Mouse (Mus musculus) ES-E14 (cell line): Measurements from ENCODE around the gene Isx. TPM values are rescaled to one million over a fixed set of nuclear protein-coding genes. Genes with fewer than 3 reads are reported as not detected.

Experiments
- DNase-seq: peaks from one replicate; pipeline ENCODE4 v3.0.0-alpha.2; 2013; ENCODE audit warnings: low read depth, low spot score
- H3K27ac ChIP-seq: 2 replicates; pipeline ENCODE4 v1.5.1; 2012; ENCODE audit warnings: low read depth, mild to moderate bottlenecking, low read length, moderate library complexity, mixed read lengths; ENCODE audit not compliant: poor library complexity, insufficient read depth, severe bottlenecking
- H3K36me3 ChIP-seq: 2 replicates; pipeline ENCODE4 v1.6.1; 2012; ENCODE audit warnings: mild to moderate bottlenecking, low read length, moderate library complexity, mixed read lengths; ENCODE audit not compliant: control insufficient read depth, poor library complexity, insufficient read depth, severe bottlenecking
- H3K4me1 ChIP-seq, 2 experiments: fragments of 150-350 bp in 1 of 2; sonication (generic) in 1 of 2; 2 replicates each; pipeline ENCODE4 v1.6.1; 2012; ENCODE audit warnings: low read length in 2 of 2, mild to moderate bottlenecking in 1 of 2, mixed read lengths in 1 of 2; ENCODE audit not compliant: control insufficient read depth in 2 of 2, insufficient read depth in 2 of 2, poor library complexity in 1 of 2
- H3K4me3 ChIP-seq, 2 experiments: fragments of 150-350 bp in 1 of 2; sonication (generic) in 1 of 2; 2 replicates each; pipeline ENCODE4 v1.5.1; 2012; ENCODE audit warnings: low read length in 2 of 2, low read depth in 1 of 2, mild to moderate bottlenecking in 1 of 2, mixed read lengths in 1 of 2; ENCODE audit not compliant: insufficient read depth in 1 of 2, poor library complexity in 1 of 2, severe bottlenecking in 1 of 2
- H3K9ac ChIP-seq: 2 replicates; pipeline ENCODE4 v1.6.1; 2012; ENCODE audit warnings: low read depth, mild to moderate bottlenecking, low read length, mixed read lengths; ENCODE audit not compliant: poor library complexity, insufficient read depth, severe bottlenecking
- H3K9me3 ChIP-seq: fragments of 150-350 bp; sonication (generic); 2 replicates; pipeline ENCODE4 v1.6.1; 2012; ENCODE audit warnings: low read depth, mild to moderate bottlenecking, low read length; ENCODE audit not compliant: control insufficient read depth, insufficient read depth
- CHD2 ChIP-seq: IDR thresholded peaks from 2 replicates; pipeline ENCODE4 v1.6.1; 2014; ENCODE audit warnings: mild to moderate bottlenecking, low read depth, low read length, inconsistent platforms
- HCFC1 ChIP-seq: IDR thresholded peaks from 2 replicates; pipeline ENCODE4 v1.6.1; 2012; ENCODE audit warnings: low read length, inconsistent platforms, borderline replicate concordance; ENCODE audit not compliant: insufficient read depth
- MAFK ChIP-seq: IDR thresholded peaks from 2 replicates; pipeline ENCODE4 v1.6.1; 2014; ENCODE audit warnings: mild to moderate bottlenecking, low read depth, low read length, inconsistent platforms; ENCODE audit not compliant: insufficient read depth
- ZC3H11A ChIP-seq: IDR thresholded peaks from 2 replicates; pipeline ENCODE4 v1.6.1; 2012; ENCODE audit warnings: low read depth, mild to moderate bottlenecking, inconsistent platforms, low read length, borderline replicate concordance
- ZNF384 ChIP-seq: IDR thresholded peaks from 2 replicates; pipeline ENCODE4 v1.6.1; 2012; ENCODE audit warnings: low read depth, low read length, inconsistent platforms
- in situ Hi-C, 2 experiments: fragments of 600-800 bp; cut with MboI; formaldehyde crosslinking; loops; one replicate each; pipeline ENCODE4 v1.15.1; 2025; ENCODE audit warnings: low sequenced_read_pairs in 2 of 2, inconsistent platforms in 1 of 2; ENCODE audit not compliant: unreplicated experiment in 2 of 2
- total RNA-seq: library from RNA; depleted of rRNA; stranded (reverse); fragments of 300-350 nt; gene quantifications from 2 replicates; pipeline ENCODE4 v1.2.3, GENCODE M21; 2012

Gene Isx
- total RNA-seq, 1 experiment: 0.13 TPM

- Histone ChIP-seq H3K4me1 (no peaks in the 10 kb centered on the region), H3K36me3 (no peaks in the 10 kb centered on the region), H3K9ac (no peak overlapping the region), H3K4me3 (no peak overlapping the region), H3K27ac (no peak overlapping the region), H3K9me3 (no peaks in the 10 kb centered on the region)
- no peak for TF ChIP-seq HCFC1
- no peak for TF ChIP-seq MAFK
- TF ChIP-seq CHD2: no peak
- no peak for TF ChIP-seq ZNF384
- TF ChIP-seq ZC3H11A: no peak
- in situ Hi-C loops: no loop called here
- DNase-seq: no peak
Observed at GRCm38 (mm10) chr8:74920691-74921421, 47.9 kb downstream of the Isx start.

- in situ Hi-C loops: no loop called here
- H3K9me3 ChIP-seq: no peaks in the 10 kb centered on the region
- DNase-seq: no peak
Observed at GRCm38 (mm10) chr8:74921882-74922518, 49.0 kb downstream of the Isx start.

GRCm38 (mm10) chr8:74927940-74928339 is 55.0 kb downstream of the Isx start:
- no peak for DNase-seq
- H3K9me3 ChIP-seq: no peaks in the 10 kb centered on the region
- no peak overlapping the region for H3K4me3 ChIP-seq
- no peak overlapping the region for H3K9ac ChIP-seq
- in situ Hi-C loops: no loop called here
- H3K4me1 ChIP-seq: no peaks in the 10 kb centered on the region
- H3K36me3 ChIP-seq: no peaks in the 10 kb centered on the region
- TF ChIP-seq ZNF384: no peak
- no peak for TF ChIP-seq HCFC1
- TF ChIP-seq CHD2: no peak
- TF ChIP-seq MAFK: no peak
- no peak for TF ChIP-seq ZC3H11A
- no peak overlapping the region for H3K27ac ChIP-seq

More at GRCm38 (mm10) chr8:74921882-74922518, 49.0 kb downstream of the Isx start:
- Histone ChIP-seq H3K4me3 (no peak overlapping the region), H3K27ac (no peak overlapping the region), H3K36me3 (no peaks in the 10 kb centered on the region), H3K9ac (no peak overlapping the region), H3K4me1 (no peaks in the 10 kb centered on the region)
- TF ChIP-seq MAFK: peak; percentile 77
- TF ChIP-seq ZC3H11A: peak; percentile 29; the same call in 1 of the 2 replicates
- no peak for TF ChIP-seq CHD2

GRCm38 (mm10) chr8:74930731-74931130 is 57.8 kb downstream of the Isx start:
- Histone ChIP-seq H3K9ac (no peak overlapping the region), H3K4me1 (no peaks in the 10 kb centered on the region), H3K9me3 (no peaks in the 10 kb centered on the region), H3K4me3 (no peak overlapping the region), H3K27ac (no peak overlapping the region), H3K36me3 (no peaks in the 10 kb centered on the region)
- TF ChIP-seq MAFK (0 out of 2 replicates have a peak, but pooled peaks have one; percentile 7), ZC3H11A (peak; percentile 66), HCFC1 (no peak)
- peak; percentile 83 for DNase-seq
- in situ Hi-C loops: no loop called here

- H3K27ac ChIP-seq: no peak overlapping the region
- no peak for TF ChIP-seq ZNF384
- no peak for TF ChIP-seq MAFK
- no peak for TF ChIP-seq CHD2
- TF ChIP-seq ZC3H11A: peak; percentile 65; the same call in 1 of the 2 replicates
- no peak for TF ChIP-seq HCFC1
Observed at GRCm38 (mm10) chr8:74935308-74935707, 62.3 kb downstream of the Isx start.

More at GRCm38 (mm10) chr8:74935308-74935707, 62.3 kb downstream of the Isx start:
- in situ Hi-C loops: no loop called here
- Histone ChIP-seq H3K9me3 (no peaks in the 10 kb centered on the region), H3K4me3 (no peak overlapping the region), H3K36me3 (no peaks in the 10 kb centered on the region), H3K4me1 (no peaks in the 10 kb centered on the region), H3K9ac (no peak overlapping the region)
- peak; percentile 62 for DNase-seq
